Mouse (Mus musculus): ENCODE results near the gene Rbbp5. TPM values are rescaled to one million over a fixed set of nuclear protein-coding genes. Genes with fewer than 3 reads are reported as not detected.

Gene Rbbp5
- polyA plus RNA-seq, 1 experiment from 2014 or later = 46.1 TPM

DNA sequence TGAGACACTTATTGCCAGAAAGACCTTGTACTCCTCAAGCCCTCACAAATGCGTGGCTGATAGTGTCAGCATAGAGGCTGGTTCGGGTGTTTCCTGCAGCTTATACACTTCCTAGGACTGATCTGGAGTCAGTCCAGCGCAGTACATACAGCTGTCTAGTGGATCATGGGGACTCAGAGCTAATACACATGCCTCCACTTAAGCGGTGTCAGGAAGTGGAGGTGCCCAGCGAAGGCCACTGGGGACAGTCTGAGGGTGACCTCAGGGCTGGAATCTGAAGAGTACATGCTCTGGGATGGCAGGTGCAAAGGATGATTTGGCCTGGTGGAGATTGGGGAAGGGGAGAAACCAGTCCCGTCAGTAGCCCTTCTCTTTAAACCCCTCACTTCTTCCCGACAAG lies 63.5 kb downstream of the Rbbp5 start:
- no peak for TF ChIP-seq CTCF (IDR thresholded peaks at IDR 0.05; ENCODE audit: low read depth)
- no peak overlapping the region for H3K4me2 ChIP-seq

DNA sequence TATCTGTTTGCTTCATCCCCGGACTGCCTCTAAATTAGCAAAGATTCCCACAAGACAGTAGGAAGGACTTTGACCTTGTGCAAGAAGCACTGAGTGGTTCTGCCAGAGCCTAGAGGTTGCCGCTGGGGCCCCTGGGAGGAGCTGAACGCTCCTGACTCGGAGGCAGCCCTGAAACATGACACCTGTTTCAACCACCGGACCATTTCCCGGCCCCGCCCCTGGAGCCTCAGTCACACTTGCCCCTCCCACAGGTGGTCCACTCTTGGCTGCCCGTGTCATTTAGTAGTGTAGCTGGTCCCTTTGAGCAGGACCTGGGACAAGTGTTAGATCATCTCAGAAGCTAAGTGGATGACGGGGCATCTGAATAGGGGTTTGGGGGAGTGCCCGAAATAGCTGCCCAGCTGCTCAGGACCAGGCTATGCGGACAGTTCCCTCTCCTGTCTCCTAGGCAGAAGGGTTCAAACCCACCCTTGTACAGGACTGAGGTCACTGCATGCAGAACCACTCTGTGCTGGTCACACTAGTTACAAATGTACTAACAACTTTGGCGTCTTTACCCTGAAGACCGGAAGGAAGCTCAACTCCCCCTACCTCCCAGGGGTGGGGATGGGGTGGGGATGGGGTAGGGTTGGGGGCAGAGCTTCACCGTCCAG lies 64.1 kb downstream of the Rbbp5 start:
- Histone ChIP-seq H3K36me3 (ENCODE audit: insufficient read depth) (no peaks in the 10 kb centered on the region), H3K4me2 (no peak overlapping the region), H3K27ac (ENCODE audit: low read depth) (no peak overlapping the region), H3K27me3 (ENCODE audit: insufficient read depth, low read length) (peaks cover 48% of the 10 kb centered on the region), H3K4me3 (ENCODE audit: low read depth, low read length) (no peak overlapping the region), H3K9me3 (ENCODE audit: low read depth, low read length) (no peaks in the 10 kb centered on the region), H3K4me1 (ENCODE audit: insufficient read depth) (peaks cover 21% of the 10 kb centered on the region; the same call in 1 of the 2 replicates), H3K9ac (no peak overlapping the region)
- no peak for TF ChIP-seq CTCF (IDR thresholded peaks at IDR 0.05; ENCODE audit: low read depth)
- 4% methylated on average over 14 of the region's 14 CpGs for WGBS
- DNase-seq = peak; percentile 59
- ATAC-seq (ENCODE audit: insufficient read depth) = peak; percentile 48; the same call in 1 of the 2 replicates

More for the DNA sequence above, 63.5 kb downstream of the Rbbp5 start:
- Histone ChIP-seq H3K36me3 (ENCODE audit: insufficient read depth) (no peaks in the 10 kb centered on the region), H3K9ac (no peak overlapping the region), H3K4me3 (ENCODE audit: low read depth, low read length) (no peak overlapping the region), H3K9me3 (ENCODE audit: low read depth, low read length) (no peaks in the 10 kb centered on the region), H3K4me1 (ENCODE audit: insufficient read depth) (peaks cover 21% of the 10 kb centered on the region; the same call in 1 of the 2 replicates), H3K27ac (ENCODE audit: low read depth) (no peak overlapping the region), H3K27me3 (ENCODE audit: insufficient read depth, low read length) (peaks cover 48% of the 10 kb centered on the region)
- ATAC-seq (ENCODE audit: insufficient read depth) = no peak; the same call in 1 of the 2 replicates
- WGBS = 38% methylated on average over 7 of the region's 7 CpGs
- no peak for DNase-seq

- H3K9me3 ChIP-seq (ENCODE audit: low read depth, low read length) = no peaks in the 10 kb centered on the region
- no peak for DNase-seq
- no peaks in the 10 kb centered on the region for H3K36me3 ChIP-seq (ENCODE audit: insufficient read depth)
- H3K27ac ChIP-seq (ENCODE audit: low read depth) = no peak overlapping the region
- no peak for ATAC-seq (ENCODE audit: insufficient read depth)
- TF ChIP-seq CTCF (IDR thresholded peaks at IDR 0.05; ENCODE audit: low read depth) = no peak
- H3K4me3 ChIP-seq (ENCODE audit: low read depth, low read length) = peak overlapping the region; percentile 22; the same call in 1 of the 2 replicates
- WGBS = 10% methylated on average over 5 of the region's 5 CpGs
- H3K4me1 ChIP-seq (ENCODE audit: insufficient read depth) = peaks cover 21% of the 10 kb centered on the region; the same call in 1 of the 2 replicates
- no peak overlapping the region for H3K9ac ChIP-seq
- H3K27me3 ChIP-seq (ENCODE audit: insufficient read depth, low read length) = peaks cover 48% of the 10 kb centered on the region
- peak overlapping the region; percentile 50 for H3K4me2 ChIP-seq
Observed at GRCm38 (mm10) chr1:132541824-132542599, 64.8 kb downstream of the Rbbp5 start.

GRCm38 (mm10) chr1:132542762-132543306 lies 65.7 kb downstream of the Rbbp5 start, which contains the start of gene Cntn2:
TSS of gene Cntn2 (minus strand) at chr1:132543256.
- Histone ChIP-seq H3K9me3 (ENCODE audit: low read depth, low read length) (no peaks in the 10 kb centered on the region), H3K4me3 (ENCODE audit: low read depth, low read length) (peak within 1 kb of the TSS; percentile 22; the same call in 1 of the 2 replicates), H3K36me3 (ENCODE audit: insufficient read depth) (no peaks in the 10 kb centered on the region), H3K4me1 (ENCODE audit: insufficient read depth) (peaks cover 21% of the 10 kb centered on the region; the same call in 1 of the 2 replicates), H3K9ac (no peak within 1 kb of the TSS), H3K4me2 (peak within 1 kb of the TSS; percentile 50), H3K27me3 (ENCODE audit: insufficient read depth, low read length) (peaks cover 48% of the 10 kb centered on the region), H3K27ac (ENCODE audit: low read depth) (no peak within 1 kb of the TSS)
- no peak for TF ChIP-seq CTCF (IDR thresholded peaks at IDR 0.05; ENCODE audit: low read depth)
- 3% methylated on average over 30 of the region's 30 CpGs for WGBS
- DNase-seq = peak; percentile 58
- ATAC-seq (ENCODE audit: insufficient read depth) = no peak

GRCm38 (mm10) chr1:132543789-132544188 lies 66.6 kb downstream of the Rbbp5 start:
- no peak for ATAC-seq (ENCODE audit: insufficient read depth)
- no peaks in the 10 kb centered on the region for H3K36me3 ChIP-seq (ENCODE audit: insufficient read depth)
- H3K27me3 ChIP-seq (ENCODE audit: insufficient read depth, low read length) = peaks cover 48% of the 10 kb centered on the region
- H3K4me1 ChIP-seq (ENCODE audit: insufficient read depth) = peaks cover 21% of the 10 kb centered on the region; the same call in 1 of the 2 replicates
- H3K9me3 ChIP-seq (ENCODE audit: low read depth, low read length) = no peaks in the 10 kb centered on the region
- no peak overlapping the region for H3K27ac ChIP-seq (ENCODE audit: low read depth)
- no peak for TF ChIP-seq CTCF (IDR thresholded peaks at IDR 0.05; ENCODE audit: low read depth)
- no peak overlapping the region for H3K4me2 ChIP-seq
- no peak overlapping the region for H3K4me3 ChIP-seq (ENCODE audit: low read depth, low read length)
- no peak overlapping the region for H3K9ac ChIP-seq
- WGBS = 59% methylated on average over 8 of the region's 8 CpGs
- DNase-seq = no peak

Other genes with a start within 250 kb of the Rbbp5 start
- gene Gm10188, start 247.6 kb upstream of the Rbbp5 start, polyA plus RNA-seq (2014; fragmentation: Nextera tagmentation; extraction: Ambion mirVana) = not detected in 2 replicates
- 0.46 and 0.54 TPM in 2 replicates for gene Klhdc8a, start 178.7 kb upstream of the Rbbp5 start, polyA plus RNA-seq (2014; fragmentation: Nextera tagmentation; extraction: Ambion mirVana)
- gene Nuak2, start 161.2 kb upstream of the Rbbp5 start, polyA plus RNA-seq (2014; fragmentation: Nextera tagmentation; extraction: Ambion mirVana) = 13.5 and 15.4 TPM in 2 replicates
- 8.2 and 10.3 TPM in 2 replicates for gene Tmcc2, start 86.1 kb upstream of the Rbbp5 start, polyA plus RNA-seq (2014; fragmentation: Nextera tagmentation; extraction: Ambion mirVana)
- gene Dstyk, start 59.8 kb upstream of the Rbbp5 start, polyA plus RNA-seq (2014; fragmentation: Nextera tagmentation; extraction: Ambion mirVana) = 16.0 and 18.4 TPM in 2 replicates
- 1.3 and 2.7 TPM in 2 replicates for gene Tmem81, start 28.9 kb downstream of the Rbbp5 start, polyA plus RNA-seq (2014; fragmentation: Nextera tagmentation; extraction: Ambion mirVana)
- 0.65 and 0.72 TPM in 2 replicates for gene Cntn2, start 65.9 kb downstream of the Rbbp5 start, polyA plus RNA-seq (2014; fragmentation: Nextera tagmentation; extraction: Ambion mirVana)

All from lung, embryonic 14.5 days (tissue).